Mouse (Mus musculus) heart, postnatal 0 days (tissue): ENCODE data around the gene Dld. TPM values are rescaled to one million over a fixed set of nuclear protein-coding genes. Genes with fewer than 3 reads are reported as not detected.

Experiments used
- ATAC-seq: fragments of 200-750 bp; cut with Nextera tagmentation; 2 replicates; pipeline ENCODE4 v1.8.0; 2017; ENCODE audit warnings: low read depth, moderate number of reproducible peaks, moderate library complexity; ENCODE audit not compliant: insufficient read depth
- DNase-seq: peaks from one replicate; pipeline ENCODE4 v3.0.0-alpha.2; 2016; ENCODE audit warnings: low spot score
- H3K27ac ChIP-seq: fragments of 300-500 bp; sonication (generic); 2 replicates; pipeline ENCODE4 v1.5.1; 2014; ENCODE audit warnings: low read depth, mild to moderate bottlenecking
- H3K27me3 ChIP-seq: fragments of 300-500 bp; sonication (generic); 2 replicates; pipeline ENCODE4 v1.6.1; 2014; ENCODE audit warnings: low read length, mixed read lengths; ENCODE audit not compliant: control insufficient read depth, insufficient read depth
- H3K36me3 ChIP-seq: fragments of 300-500 bp; sonication (generic); replicated peaks from 2 replicates; pipeline ENCODE4 v1.6.1; 2014; ENCODE audit warnings: low read length, mixed read lengths; ENCODE audit not compliant: control insufficient read depth, insufficient read depth
- H3K4me1 ChIP-seq: fragments of 300-500 bp; sonication (generic); 2 replicates; pipeline ENCODE4 v1.6.1; 2014; ENCODE audit warnings: antibody characterized with exemption; ENCODE audit not compliant: control insufficient read depth, insufficient read depth
- H3K4me2 ChIP-seq: fragments of 300-500 bp; sonication (generic); 2 replicates; pipeline ENCODE4 v1.6.1; 2014; ENCODE audit warnings: low read depth, mild to moderate bottlenecking, low read length, moderate library complexity
- H3K4me3 ChIP-seq: fragments of 300-500 bp; sonication (generic); 2 replicates; pipeline ENCODE4 v1.5.1; 2014; ENCODE audit warnings: low read depth, low read length
- H3K9ac ChIP-seq: fragments of 300-500 bp; sonication (generic); replicated peaks from 2 replicates; pipeline ENCODE4 v1.6.1; 2014; ENCODE audit warnings: low read depth, low read length, mixed read lengths
- H3K9me3 ChIP-seq: fragments of 300-500 bp; sonication (generic); replicated peaks from 2 replicates; pipeline ENCODE4 v1.6.1; 2016; ENCODE audit warnings: low read length; ENCODE audit not compliant: control insufficient read depth
- CTCF ChIP-seq: IDR thresholded peaks from 2 replicates; pipeline ENCODE4 v1.5.1; 2016; ENCODE audit warnings: antibody characterized with exemption, control low read depth, low read depth
- EP300 ChIP-seq: IDR thresholded peaks from 2 replicates; pipeline ENCODE4 v1.6.1; 2016; ENCODE audit warnings: antibody characterized with exemption, low read depth
- WGBS: fragments of 180-500 bp; shearing (Covaris S2); extraction: QIAGEN DNeasy Blood & Tissue Kit; methylation state at CpG from one replicate; pipeline ENCODE4 v1.1.7; 2014; 5-methylcytosine and 5-hydroxymethylcytosine counted together
- polyA plus RNA-seq: library from polyadenylated mRNA; unstranded; fragments of >200 nt; fragmentation: Nextera tagmentation; extraction: Ambion mirVana; gene quantifications from 2 replicates; pipeline ENCODE4 v1.2.1, GENCODE M21; 2015
- total RNA-seq: library from RNA; depleted of rRNA; stranded (reverse); fragments of >200 nt; gene quantifications from 2 replicates; pipeline ENCODE4 v1.2.3, GENCODE M21; 2014; ENCODE audit warnings: low replicate concordance

Gene Dld
- total and polyA plus RNA-seq, 2 experiments from 2014 or later, result 91.6 to 377 TPM

GRCm38 (mm10) chr12:31314310-31314709 lies 36.9 kb downstream of the Dld start:
- Histone ChIP-seq H3K9ac (no peak overlapping the region), H3K27ac (peak overlapping the region; percentile 74), H3K4me3 (no peak overlapping the region), H3K4me2 (no peak overlapping the region), H3K9me3 (no peaks in the 10 kb centered on the region), H3K36me3 (peaks cover 96% of the 10 kb centered on the region), H3K4me1 (peaks cover 13% of the 10 kb centered on the region), H3K27me3 (no peaks in the 10 kb centered on the region)
- ATAC-seq (peak; percentile 72), DNase-seq (peak; percentile 57)
- WGBS, result 38% methylated on average over 7 of the region's 7 CpGs
- TF ChIP-seq CTCF (no peak), EP300 (no peak)

GRCm38 (mm10) chr12:31313136-31313535 lies 38.1 kb downstream of the Dld start:
- no peak overlapping the region for H3K4me3 ChIP-seq
- H3K27me3 ChIP-seq, result no peaks in the 10 kb centered on the region
- peaks cover 8% of the 10 kb centered on the region for H3K4me1 ChIP-seq
- no peak for TF ChIP-seq EP300
- TF ChIP-seq CTCF, result no peak
- ATAC-seq (0 out of 2 replicates have a peak, but pooled peaks have one; percentile 21), DNase-seq (no peak)
- H3K36me3 ChIP-seq, result peaks cover 95% of the 10 kb centered on the region
- H3K9me3 ChIP-seq, result no peaks in the 10 kb centered on the region
- 61% methylated on average over 4 of the region's 4 CpGs for WGBS
- H3K27ac ChIP-seq, result peak overlapping the region; percentile 70
- H3K9ac ChIP-seq, result no peak overlapping the region
- no peak overlapping the region for H3K4me2 ChIP-seq

GRCm38 (mm10) chr12:31312281-31312680 lies 39.0 kb downstream of the Dld start:
- Histone ChIP-seq H3K36me3 (peaks cover 96% of the 10 kb centered on the region), H3K4me3 (no peak overlapping the region), H3K27ac (no peak overlapping the region), H3K27me3 (no peaks in the 10 kb centered on the region), H3K9ac (no peak overlapping the region), H3K4me2 (no peak overlapping the region), H3K4me1 (peaks cover 4% of the 10 kb centered on the region), H3K9me3 (no peaks in the 10 kb centered on the region)
- DNase-seq (no peak), ATAC-seq (no peak)
- TF ChIP-seq EP300, result no peak
- TF ChIP-seq CTCF, result no peak
- WGBS, result 87% methylated on average over 5 of the region's 5 CpGs

- 80% methylated on average over 9 of the region's 9 CpGs for WGBS
- Histone ChIP-seq H3K4me3 (no peak overlapping the region), H3K4me2 (no peak overlapping the region), H3K27ac (no peak overlapping the region), H3K9ac (no peak overlapping the region), H3K27me3 (no peaks in the 10 kb centered on the region), H3K9me3 (no peaks in the 10 kb centered on the region), H3K36me3 (peaks cover 96% of the 10 kb centered on the region), H3K4me1 (peaks cover 9% of the 10 kb centered on the region)
- TF ChIP-seq EP300 (no peak), CTCF (no peak)
- DNase-seq, result no peak
- no peak for ATAC-seq
Observed at GRCm38 (mm10) chr12:31311671-31312265, 39.5 kb downstream of the Dld start.

- H3K27me3 ChIP-seq, result no peaks in the 10 kb centered on the region
- no peak overlapping the region for H3K4me3 ChIP-seq
- no peaks in the 10 kb centered on the region for H3K9me3 ChIP-seq
- H3K27ac ChIP-seq, result no peak overlapping the region
- ATAC-seq (no peak), DNase-seq (no peak)
- H3K36me3 ChIP-seq, result peaks cover 96% of the 10 kb centered on the region
- no peak overlapping the region for H3K9ac ChIP-seq
- peaks cover 16% of the 10 kb centered on the region for H3K4me1 ChIP-seq
- H3K4me2 ChIP-seq, result no peak overlapping the region
- no peak for TF ChIP-seq CTCF
- no peak for TF ChIP-seq EP300
- WGBS, result 92% methylated on average over 9 of the region's 9 CpGs
Observed at GRCm38 (mm10) chr12:31310687-31311086, 40.6 kb downstream of the Dld start.

GRCm38 (mm10) chr12:31307756-31308155 lies 43.5 kb downstream of the Dld start:
- no peaks in the 10 kb centered on the region for H3K27me3 ChIP-seq
- peaks cover 15% of the 10 kb centered on the region; the same call in 1 of the 2 replicates for H3K4me1 ChIP-seq
- peaks cover 97% of the 10 kb centered on the region for H3K36me3 ChIP-seq
- no peak for ATAC-seq
- no peak overlapping the region for H3K27ac ChIP-seq
- DNase-seq, result no peak
- no peak overlapping the region for H3K4me2 ChIP-seq
- 89% methylated on average over 8 of the region's 8 CpGs for WGBS
- TF ChIP-seq EP300 (no peak), CTCF (no peak)
- no peak overlapping the region for H3K9ac ChIP-seq
- no peaks in the 10 kb centered on the region for H3K9me3 ChIP-seq
- H3K4me3 ChIP-seq, result no peak overlapping the region
